Mouse (Mus musculus) cerebral cortex, adult 2 months (tissue): ENCODE results near the gene Klhl36.

ENCODE experiments used
- WGBS: fragments of 180-500 bp; shearing (Covaris S2); methylation state at CpG from one replicate; pipeline ENCODE4 v1.1.7; 2018; 5-methylcytosine and 5-hydroxymethylcytosine counted together

The Klhl36 gene

GRCm38 (mm10) chr8:119835270-119835669 is 26.8 kb upstream of the Klhl36 start:
- WGBS = 36% methylated on average over 5 of the region's 5 CpGs

GRCm38 (mm10) chr8:119836831-119837230 is 25.2 kb upstream of the Klhl36 start:
- WGBS = 59% methylated on average over 4 of the region's 4 CpGs

GRCm38 (mm10) chr8:119837553-119838071 is 24.5 kb upstream of the Klhl36 start:
- WGBS = 25% methylated on average over 10 of the region's 10 CpGs

GRCm38 (mm10) chr8:119838100-119838982 is 23.7 kb upstream of the Klhl36 start:
- 45% methylated on average over 19 of the region's 19 CpGs for WGBS

- 49% methylated on average over 4 of the region's 4 CpGs for WGBS
Observed at GRCm38 (mm10) chr8:119838983-119839340, 23.1 kb upstream of the Klhl36 start.

- 14% methylated on average over 14 of the region's 14 CpGs for WGBS
Observed at GRCm38 (mm10) chr8:119839419-119840021, 22.5 kb upstream of the Klhl36 start.

- WGBS = under 1% methylated on average over 57 of the region's 57 CpGs
Observed at GRCm38 (mm10) chr8:119840275-119840808, 21.7 kb upstream of the Klhl36 start, which contains the start of gene Cotl1. Cotl1 (minus strand) TSS chr8:119840544.

GRCm38 (mm10) chr8:119840905-119841411 is 21.1 kb upstream of the Klhl36 start:
- 26% methylated on average over 8 of the region's 8 CpGs for WGBS

- under 1% methylated on average over 4 of the region's 4 CpGs for WGBS
Observed at GRCm38 (mm10) chr8:119843444-119843843, 18.6 kb upstream of the Klhl36 start.

- WGBS = 40% methylated on average over 8 of the region's 8 CpGs
Observed at GRCm38 (mm10) chr8:119844577-119844976, 17.5 kb upstream of the Klhl36 start.

- WGBS = 87% methylated on average over 7 of the region's 7 CpGs
Observed at GRCm38 (mm10) chr8:119845741-119846140, 16.3 kb upstream of the Klhl36 start.

- WGBS = 85% methylated on average over 16 of the region's 16 CpGs
Observed at GRCm38 (mm10) chr8:119847232-119847922, 14.7 kb upstream of the Klhl36 start.

- 83% methylated on average over 8 of the region's 8 CpGs for WGBS
Observed at GRCm38 (mm10) chr8:119853521-119853920, 8.5 kb upstream of the Klhl36 start.

GRCm38 (mm10) chr8:119854035-119854434 is 8.0 kb upstream of the Klhl36 start:
- 59% methylated on average over 5 of the region's 5 CpGs for WGBS

- WGBS = 83% methylated on average over 5 of the region's 5 CpGs
Observed at GRCm38 (mm10) chr8:119855656-119856055, 6.4 kb upstream of the Klhl36 start.

GRCm38 (mm10) chr8:119857767-119858166 is 4.3 kb upstream of the Klhl36 start:
- 60% methylated on average over 6 of the region's 6 CpGs for WGBS

GRCm38 (mm10) chr8:119862390-119862734 is 296 bp downstream of the Klhl36 start:
- 1% methylated on average over 19 of the region's 19 CpGs for WGBS

GRCm38 (mm10) chr8:119862749-119863148 is 683 bp downstream of the Klhl36 start:
- 14% methylated on average over 6 of the region's 6 CpGs for WGBS

GRCm38 (mm10) chr8:119869616-119870015 is 7.5 kb downstream of the Klhl36 start:
- 90% methylated on average over 20 of the region's 20 CpGs for WGBS

- 100% methylated on average over 1 of the region's 1 CpGs for WGBS
Observed at GRCm38 (mm10) chr8:119873181-119873580, 11.1 kb downstream of the Klhl36 start.

GRCm38 (mm10) chr8:119881301-119881700 is 19.2 kb downstream of the Klhl36 start:
- 82% methylated on average over 6 of the region's 6 CpGs for WGBS

- WGBS = 86% methylated on average over 8 of the region's 8 CpGs
Observed at GRCm38 (mm10) chr8:119881917-119882316, 19.9 kb downstream of the Klhl36 start.
